Mouse (Mus musculus): ENCODE data around the gene Vmn2r8.
"Not testable (repeated sequence)": the region's sequence is repeated elsewhere in the genome, so short reads cannot be mapped to it uniquely, and the experiment has no call there.

Gene Vmn2r8

GRCm38 (mm10) chr5:108808750-108809149, at the start of gene Vmn2r8:
Gene Vmn2r8, minus strand, starts transcription at chr5:108808850.
- not testable (repeated sequence) for DNase-seq

- not testable (repeated sequence) for DNase-seq
Observed at GRCm38 (mm10) chr5:108852501-108852900, 43.9 kb upstream of the Vmn2r8 start, which contains the start of gene Vmn2r9. Gene Vmn2r9, minus strand, starts transcription at chr5:108852601.

- no peak for DNase-seq
Observed at GRCm38 (mm10) chr5:108849466-108849865, 40.8 kb upstream of the Vmn2r8 start.

- DNase-seq: no peak
Observed at GRCm38 (mm10) chr5:108836156-108836555, 27.5 kb upstream of the Vmn2r8 start.

- DNase-seq: no peak
Observed at GRCm38 (mm10) chr5:108823276-108823675, 14.6 kb upstream of the Vmn2r8 start.

GRCm38 (mm10) chr5:108803646-108804045, 5.0 kb downstream of the Vmn2r8 start:
- DNase-seq: no peak

GRCm38 (mm10) chr5:108795263-108795662, 13.4 kb downstream of the Vmn2r8 start, which contains the start of gene Tmed11:
Gene Tmed11, minus strand, starts transcription at chr5:108795363.
- not testable (repeated sequence) for DNase-seq

GRCm38 (mm10) chr5:108790385-108790784, 18.3 kb downstream of the Vmn2r8 start:
- DNase-seq: not testable (repeated sequence)

- no peak for DNase-seq
Observed at GRCm38 (mm10) chr5:108774630-108775306, 33.9 kb downstream of the Vmn2r8 start, which contains the start of gene Rnf212. Gene Rnf212, minus strand, starts transcription at chr5:108774982.

GRCm38 (mm10) chr5:108760002-108760401, 48.6 kb downstream of the Vmn2r8 start:
- DNase-seq: no peak

GRCm38 (mm10) chr5:108758396-108758795, 50.3 kb downstream of the Vmn2r8 start:
- DNase-seq: peak; percentile 2

- DNase-seq: not testable (repeated sequence)
Observed at GRCm38 (mm10) chr5:108751258-108751657, 57.4 kb downstream of the Vmn2r8 start.

- no peak for DNase-seq
Observed at GRCm38 (mm10) chr5:108750328-108751210, 58.1 kb downstream of the Vmn2r8 start.

- no peak for DNase-seq
Observed at GRCm38 (mm10) chr5:108744629-108745028, 64.0 kb downstream of the Vmn2r8 start.

GRCm38 (mm10) chr5:108743856-108744255, 64.8 kb downstream of the Vmn2r8 start:
- DNase-seq: no peak

GRCm38 (mm10) chr5:108742596-108742995, 66.1 kb downstream of the Vmn2r8 start:
- DNase-seq: no peak

GRCm38 (mm10) chr5:108741844-108742243, 66.8 kb downstream of the Vmn2r8 start:
- no peak for DNase-seq

Measured in cerebellum, adult 9-11 months (tissue).